Mouse (Mus musculus) lung, postnatal 0 days (tissue): Measurements from ENCODE around the gene Tmem219. TPM values are rescaled to one million over a fixed set of nuclear protein-coding genes. Genes with fewer than 3 reads are reported as not detected.
"Not testable (repeated sequence)": the region's sequence is repeated elsewhere in the genome, so short reads cannot be mapped to it uniquely, and the experiment has no call there.

Experiments used
- ATAC-seq: fragments of 200-750 bp; cut with Nextera tagmentation; 2 replicates; pipeline ENCODE4 v1.8.0; 2017; ENCODE audit warnings: moderate library complexity
- DNase-seq: peaks from one replicate; pipeline ENCODE4 v3.0.0-alpha.2; 2016; ENCODE audit warnings: low spot score
- H3K27ac ChIP-seq: fragments of 300-500 bp; sonication (generic); 2 replicates; pipeline ENCODE4 v1.5.1; 2014; ENCODE audit warnings: antibody characterized with exemption, mild to moderate bottlenecking, low read length, mixed read lengths
- H3K27me3 ChIP-seq: fragments of 300-500 bp; sonication (generic); replicated peaks from 2 replicates; pipeline ENCODE4 v1.6.1; 2014; ENCODE audit warnings: low read length, mixed read lengths; ENCODE audit not compliant: insufficient read depth
- H3K36me3 ChIP-seq: fragments of 300-500 bp; sonication (generic); 2 replicates; pipeline ENCODE4 v1.6.1; 2014; ENCODE audit warnings: low read length, mixed read lengths; ENCODE audit not compliant: insufficient read depth
- H3K4me1 ChIP-seq: fragments of 300-500 bp; sonication (generic); 2 replicates; pipeline ENCODE4 v1.6.1; 2014; ENCODE audit warnings: antibody characterized with exemption, low read depth, low read length, mixed read lengths; ENCODE audit not compliant: insufficient read depth
- H3K4me2 ChIP-seq: fragments of 300-500 bp; sonication (generic); replicated peaks from 2 replicates; pipeline ENCODE4 v1.6.1; 2014; ENCODE audit warnings: low read depth, mild to moderate bottlenecking, low read length, moderate library complexity, mixed read lengths
- H3K4me3 ChIP-seq: fragments of 300-500 bp; sonication (generic); 2 replicates; pipeline ENCODE4 v1.5.1; 2014; ENCODE audit warnings: low read depth, low read length
- H3K9ac ChIP-seq: fragments of 300-500 bp; sonication (generic); replicated peaks from 2 replicates; pipeline ENCODE4 v1.6.1; 2014; ENCODE audit warnings: low read depth, mild to moderate bottlenecking
- H3K9me3 ChIP-seq: fragments of 300-500 bp; sonication (generic); 2 replicates; pipeline ENCODE4 v1.6.1; 2016; ENCODE audit warnings: low read length, mixed read lengths
- CTCF ChIP-seq: IDR thresholded peaks from 2 replicates; pipeline ENCODE4 v1.5.1; 2016; ENCODE audit warnings: antibody characterized with exemption, mild to moderate bottlenecking
- EP300 ChIP-seq: IDR thresholded peaks from 2 replicates; pipeline ENCODE4 v1.6.1; 2016; ENCODE audit warnings: antibody characterized with exemption, mild to moderate bottlenecking, control low read depth
- whole genome bisulfite sequencing: fragments of 180-500 bp; shearing (Covaris S2); extraction: QIAGEN DNeasy Blood & Tissue Kit; methylation state at CpG from one replicate; pipeline ENCODE4 v1.1.7; 2014; 5-methylcytosine and 5-hydroxymethylcytosine counted together
- polyA plus RNA-seq: library from polyadenylated mRNA; unstranded; fragments of >200 nt; fragmentation: Nextera tagmentation; extraction: Ambion mirVana; gene quantifications from 2 replicates; pipeline ENCODE4 v1.2.1, GENCODE M21; 2015

Tmem219 gene
- polyA plus RNA-seq, 1 experiment from 2014 or later = 45.0 TPM

GRCm38 (mm10) chr7:126929046-126929445, 6.3 kb upstream of the Tmem219 start:
- no peaks in the 10 kb centered on the region for H3K27me3 ChIP-seq
- WGBS = 0% methylated on average over 26 of the region's 27 CpGs

DNA sequence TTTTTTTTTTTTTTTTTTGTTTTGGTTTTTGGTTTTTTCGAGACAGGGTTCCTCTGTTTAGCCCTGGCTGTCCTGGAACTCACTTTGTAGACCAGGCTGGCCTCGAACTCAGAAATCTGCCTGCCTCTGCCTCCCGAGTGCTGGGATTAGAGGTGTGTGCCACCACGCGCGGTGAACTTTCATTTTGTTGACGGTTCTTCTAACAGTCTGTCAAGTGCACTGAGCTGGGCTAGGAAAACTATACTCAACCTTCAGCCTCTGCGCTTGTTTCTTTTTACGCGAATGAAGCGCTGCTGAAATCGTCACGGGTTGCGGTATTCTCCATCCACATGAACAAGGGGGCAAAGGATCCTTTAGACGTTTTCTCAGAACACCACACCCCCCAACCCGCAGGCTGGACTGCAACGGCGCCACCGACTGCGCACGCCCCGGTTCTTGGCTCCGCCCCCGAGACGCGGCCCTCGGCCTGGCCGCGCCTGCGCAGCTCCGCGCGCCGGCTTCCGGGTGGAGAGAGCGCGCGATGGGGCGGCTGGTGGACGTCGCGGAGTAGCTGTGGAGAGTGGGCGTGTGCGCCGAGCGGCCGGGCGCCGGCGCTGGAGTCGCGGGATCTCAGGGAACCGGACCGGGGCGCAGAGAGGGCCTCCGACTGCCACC, 5.8 kb upstream of the Tmem219 start, which contains the start of gene Kctd13:
TSS of gene Kctd13 (plus strand) at position 496 of the 654 bp plus-strand sequence.
- peak within 1 kb of the TSS; percentile 62 for H3K9ac ChIP-seq
- no peaks in the 10 kb centered on the region for H3K36me3 ChIP-seq
- no peaks in the 10 kb centered on the region for H3K27me3 ChIP-seq
- ATAC-seq (peak; percentile 99), DNase-seq (peak; percentile 97)
- H3K4me2 ChIP-seq = peak within 1 kb of the TSS; percentile 98
- TF ChIP-seq CTCF (no peak), EP300 (no peak)
- no peaks in the 10 kb centered on the region for H3K9me3 ChIP-seq
- peaks cover 8% of the 10 kb centered on the region; the same call in 1 of the 2 replicates for H3K4me1 ChIP-seq
- peak within 1 kb of the TSS; percentile 68 for H3K4me3 ChIP-seq
- peak within 1 kb of the TSS; percentile 55 for H3K27ac ChIP-seq
- WGBS = 2% methylated on average over 56 of the region's 56 CpGs

More at GRCm38 (mm10) chr7:126929046-126929445, 6.3 kb upstream of the Tmem219 start:
- peak overlapping the region; percentile 62 for H3K9ac ChIP-seq
- no peaks in the 10 kb centered on the region for H3K36me3 ChIP-seq
- peak overlapping the region; percentile 68 for H3K4me3 ChIP-seq
- H3K4me2 ChIP-seq = peak overlapping the region; percentile 98
- H3K4me1 ChIP-seq = peaks cover 8% of the 10 kb centered on the region; the same call in 1 of the 2 replicates
- TF ChIP-seq CTCF (no peak), EP300 (no peak)
- peak overlapping the region; percentile 55 for H3K27ac ChIP-seq
- DNase-seq (no peak), ATAC-seq (peak; percentile 71)
- no peaks in the 10 kb centered on the region for H3K9me3 ChIP-seq

DNA sequence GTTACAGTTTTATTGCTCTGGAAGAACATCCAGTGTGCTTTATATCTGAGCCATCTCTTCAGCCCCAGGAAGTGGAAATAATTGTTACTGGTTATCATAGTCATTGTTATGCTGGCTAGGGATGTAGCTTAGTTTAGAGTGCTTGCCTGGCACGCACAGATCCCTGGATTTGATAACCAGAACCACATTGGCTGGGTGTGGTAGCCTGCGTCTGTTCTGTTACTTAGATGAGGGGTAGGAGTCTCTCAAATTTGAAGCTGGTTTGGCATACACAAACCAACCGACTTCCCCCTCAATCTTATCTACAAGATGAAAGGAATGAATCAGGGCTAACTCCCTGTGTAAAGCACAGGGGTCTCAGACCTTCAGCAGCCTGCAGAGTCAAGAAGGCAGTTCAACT, 3.6 kb upstream of the Tmem219 start:
- H3K27me3 ChIP-seq = no peaks in the 10 kb centered on the region
- no peak overlapping the region for H3K9ac ChIP-seq
- H3K4me1 ChIP-seq = peaks cover 8% of the 10 kb centered on the region; the same call in 1 of the 2 replicates
- no peaks in the 10 kb centered on the region for H3K9me3 ChIP-seq
- TF ChIP-seq CTCF = no peak
- TF ChIP-seq EP300 = no peak
- DNase-seq (no peak), ATAC-seq (no peak)
- no peak overlapping the region for H3K27ac ChIP-seq
- H3K4me2 ChIP-seq = no peak overlapping the region
- 23% methylated on average over 3 of the region's 3 CpGs for WGBS
- no peak overlapping the region for H3K4me3 ChIP-seq
- no peaks in the 10 kb centered on the region for H3K36me3 ChIP-seq

DNA sequence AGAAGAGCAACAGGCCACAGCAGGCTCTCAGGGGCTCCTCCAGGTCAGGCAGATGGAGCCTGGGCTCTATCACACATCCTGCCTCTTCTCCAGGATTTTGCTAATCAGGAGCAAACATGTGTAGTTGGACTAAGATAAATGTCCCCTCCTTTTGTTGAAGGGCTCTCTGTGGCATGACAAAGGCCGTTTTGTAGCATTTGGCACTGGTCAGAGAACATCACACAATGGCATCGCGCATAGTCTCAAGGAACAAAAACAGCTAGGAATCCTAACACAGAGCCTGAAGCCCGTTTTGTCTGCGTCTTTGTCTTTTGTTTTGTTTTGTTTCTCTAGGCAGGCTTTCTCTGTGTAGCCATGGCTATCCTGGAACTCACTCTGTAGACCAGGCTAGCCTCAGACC, 1.3 kb upstream of the Tmem219 start:
- no peak overlapping the region; the same call in 1 of the 2 replicates for H3K27ac ChIP-seq
- H3K4me1 ChIP-seq = no peaks in the 10 kb centered on the region
- TF ChIP-seq CTCF = no peak
- no peak for TF ChIP-seq EP300

DNA sequence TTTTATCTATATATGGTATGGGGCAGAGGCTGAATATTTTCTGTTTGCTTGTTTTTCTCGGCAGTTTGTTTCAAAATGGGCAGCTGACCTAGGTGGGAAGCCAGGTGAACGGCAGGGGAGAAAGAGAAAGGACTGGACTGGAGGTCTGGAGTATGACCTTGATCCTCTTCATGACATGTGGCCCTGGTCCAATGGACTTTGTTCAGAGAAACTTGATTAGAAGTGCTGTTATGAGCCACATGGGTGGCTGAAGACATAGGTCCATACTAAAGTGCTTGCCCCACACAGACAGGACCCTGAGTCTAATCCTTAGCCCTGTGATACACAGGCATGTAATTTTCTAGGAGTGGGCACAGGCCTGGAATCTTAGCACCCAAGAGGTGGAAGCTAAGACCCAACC, 1.2 kb downstream of the Tmem219 start:
- H3K9me3 ChIP-seq = no peaks in the 10 kb centered on the region
- WGBS = 56% methylated on average over 2 of the region's 2 CpGs
- no peaks in the 10 kb centered on the region for H3K4me1 ChIP-seq
- no peak overlapping the region for H3K4me3 ChIP-seq
- H3K27ac ChIP-seq = peak overlapping the region; percentile 43; the same call in 1 of the 2 replicates
- DNase-seq = no peak
- TF ChIP-seq CTCF (no peak), EP300 (no peak)
- no peak overlapping the region for H3K9ac ChIP-seq
- no peak overlapping the region for H3K4me2 ChIP-seq
- no peaks in the 10 kb centered on the region for H3K27me3 ChIP-seq
- no peak for ATAC-seq
- no peaks in the 10 kb centered on the region for H3K36me3 ChIP-seq

More for the DNA sequence above, 1.3 kb upstream of the Tmem219 start:
- Histone ChIP-seq H3K9ac (no peak overlapping the region), H3K9me3 (no peaks in the 10 kb centered on the region), H3K4me2 (no peak overlapping the region), H3K27me3 (no peaks in the 10 kb centered on the region), H3K4me3 (no peak overlapping the region), H3K36me3 (no peaks in the 10 kb centered on the region)
- ATAC-seq = no peak
- WGBS = 61% methylated on average over 5 of the region's 5 CpGs
- no peak for DNase-seq

GRCm38 (mm10) chr7:126919973-126920372, 2.7 kb downstream of the Tmem219 start:
- Histone ChIP-seq H3K27ac (no peak overlapping the region), H3K4me3 (no peak overlapping the region), H3K9ac (no peak overlapping the region), H3K4me2 (no peak overlapping the region), H3K36me3 (no peaks in the 10 kb centered on the region), H3K4me1 (no peaks in the 10 kb centered on the region), H3K27me3 (no peaks in the 10 kb centered on the region), H3K9me3 (no peaks in the 10 kb centered on the region)
- no peak for TF ChIP-seq CTCF
- TF ChIP-seq EP300 = no peak
- DNase-seq (no peak), ATAC-seq (no peak)
- 56% methylated on average over 4 of the region's 4 CpGs for WGBS

DNA sequence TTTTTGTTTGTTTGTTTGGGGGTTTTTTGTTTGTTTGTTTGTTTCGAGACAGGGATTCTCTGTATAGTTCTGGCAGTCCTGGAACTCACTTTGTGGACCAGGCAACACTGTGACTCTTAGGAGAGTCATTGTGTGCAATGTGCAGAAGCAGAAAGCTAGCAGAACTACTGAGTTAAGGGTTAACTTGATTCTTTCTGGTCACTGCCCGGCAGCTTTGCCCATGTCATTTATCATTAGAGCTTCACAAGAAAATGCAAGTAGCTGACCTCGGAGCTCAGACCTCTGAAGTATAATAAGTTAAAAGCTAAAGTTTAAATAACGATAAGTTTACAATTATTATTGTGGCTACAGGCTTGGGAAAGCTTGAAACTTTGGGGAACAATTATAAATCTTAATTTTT, 4.4 kb downstream of the Tmem219 start:
- H3K4me3 ChIP-seq, H3K9ac ChIP-seq, H3K27ac ChIP-seq, DNase-seq, H3K9me3 ChIP-seq, H3K4me1 ChIP-seq, H3K4me2 ChIP-seq, ATAC-seq, H3K27me3 ChIP-seq, H3K36me3 ChIP-seq: not testable (repeated sequence)
- WGBS = 23% methylated on average over 4 of the region's 4 CpGs
